Mouse (Mus musculus) adipose tissue, adult 10 weeks (tissue): ENCODE results near the gene Olfr134. TPM values are rescaled to one million over a fixed set of nuclear protein-coding genes. Genes with fewer than 3 reads are reported as not detected.

Experiments
- polyA plus RNA-seq: library from polyadenylated mRNA; stranded (reverse); fragments of 350-450 nt; fragmentation: Illumina TruSeq; extraction: RNeasy Lipid Tissue Mini Kit (QIAGEN cat#74804); gene quantifications from one replicate; pipeline ENCODE4 v1.2.3, GENCODE M21; 2014; ENCODE audit warnings: low read depth, low replicate concordance

Olfr134 gene
- polyA plus RNA-seq = not detected

DNA sequence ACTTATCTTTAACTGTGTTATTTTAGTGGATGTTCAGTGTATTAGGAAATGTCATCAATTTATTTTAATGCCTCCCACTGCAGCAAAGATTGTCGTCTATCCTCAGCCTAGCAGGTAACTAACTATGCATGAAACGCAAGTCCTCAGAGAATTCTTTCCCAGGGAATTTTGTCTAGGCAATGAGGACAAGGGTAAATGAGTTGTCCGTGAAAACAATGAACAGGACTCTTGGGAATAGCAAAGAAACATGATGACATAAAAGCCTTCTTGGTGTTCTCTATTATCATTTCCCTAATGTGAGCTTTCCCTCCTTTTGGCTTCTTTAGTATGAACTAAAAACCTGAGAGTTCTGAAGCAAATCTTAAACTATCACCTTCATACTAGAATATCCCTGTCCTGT is at the start of gene Olfr134:
Gene Olfr134, plus strand, starts transcription at position 301 of the 400 bp plus-strand sequence.

DNA sequence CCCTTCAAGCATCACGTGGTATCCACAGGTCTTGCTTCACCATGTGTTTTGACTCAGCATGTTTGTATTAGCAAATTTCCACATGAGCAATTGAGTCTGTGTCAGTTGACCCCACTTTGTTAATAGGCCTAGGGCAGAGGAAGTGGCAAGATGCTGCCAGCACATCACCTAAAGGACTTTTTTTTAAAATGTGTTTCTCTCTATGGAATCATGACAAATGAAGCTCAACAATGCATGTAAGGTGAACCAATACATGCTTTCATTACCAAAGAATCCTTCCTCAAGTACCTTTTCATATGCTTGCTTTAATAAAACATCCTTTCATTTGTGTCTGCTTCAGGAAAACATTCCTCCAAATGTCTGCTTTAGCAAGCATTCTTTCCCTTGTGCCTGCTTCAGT is 36.8 kb upstream of the Olfr134 start, which contains the start of gene Olfr132:
Gene Olfr132, minus strand, starts transcription at position 101 of the 400 bp plus-strand sequence.

GRCm38 (mm10) chr17:38144981-38145380 is 26.2 kb upstream of the Olfr134 start, which contains the start of gene Olfr133:
Gene Olfr133 (plus strand): TSS chr17:38145281.

DNA sequence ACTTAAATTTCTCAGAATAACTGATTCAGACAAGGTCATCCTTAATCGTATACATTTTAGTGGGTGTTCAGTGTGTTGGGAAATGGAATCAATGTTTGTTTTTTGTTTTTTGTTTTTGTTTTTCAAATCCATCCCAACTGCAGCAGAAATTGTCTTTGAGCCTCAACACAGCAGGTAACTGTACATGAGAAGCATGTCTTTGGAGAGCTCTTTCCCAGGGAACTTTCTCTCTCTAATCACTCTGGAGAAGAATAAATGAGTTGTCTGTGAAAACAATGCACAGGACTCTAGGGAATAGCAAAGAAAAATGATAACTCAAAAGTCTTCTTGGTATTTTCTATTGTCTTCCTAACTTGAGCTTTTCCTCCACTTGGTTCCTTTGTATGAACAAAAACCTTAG is 32.8 kb downstream of the Olfr134 start, which contains the start of gene Olfr135:
Gene Olfr135, plus strand, starts transcription at position 301 of the 400 bp plus-strand sequence.

Other genes with a start within 250 kb of the Olfr134 start
- gene Olfr761, start 218.3 kb upstream of the Olfr134 start, polyA plus RNA-seq = not detected
- gene Olfr129, start 111.3 kb upstream of the Olfr134 start, polyA plus RNA-seq = not detected
- not detected for gene Olfr130, start 107.5 kb upstream of the Olfr134 start, polyA plus RNA-seq
- gene Olfr131, start 82.7 kb upstream of the Olfr134 start, polyA plus RNA-seq = not detected
- not detected for gene Olfr132, start 36.9 kb upstream of the Olfr134 start, polyA plus RNA-seq
- not detected for gene Olfr133, start 26.1 kb upstream of the Olfr134 start, polyA plus RNA-seq
- gene Olfr135, start 32.9 kb downstream of the Olfr134 start, polyA plus RNA-seq = not detected
- not detected for gene Olfr138, start 89.6 kb downstream of the Olfr134 start, polyA plus RNA-seq
- gene Olfr137, start 136.2 kb downstream of the Olfr134 start, polyA plus RNA-seq = not detected
- gene Olfr136, start 158.4 kb downstream of the Olfr134 start, polyA plus RNA-seq = not detected
- not detected for gene Esp36, start 248.8 kb downstream of the Olfr134 start, polyA plus RNA-seq